In the genomic region with DNA sequence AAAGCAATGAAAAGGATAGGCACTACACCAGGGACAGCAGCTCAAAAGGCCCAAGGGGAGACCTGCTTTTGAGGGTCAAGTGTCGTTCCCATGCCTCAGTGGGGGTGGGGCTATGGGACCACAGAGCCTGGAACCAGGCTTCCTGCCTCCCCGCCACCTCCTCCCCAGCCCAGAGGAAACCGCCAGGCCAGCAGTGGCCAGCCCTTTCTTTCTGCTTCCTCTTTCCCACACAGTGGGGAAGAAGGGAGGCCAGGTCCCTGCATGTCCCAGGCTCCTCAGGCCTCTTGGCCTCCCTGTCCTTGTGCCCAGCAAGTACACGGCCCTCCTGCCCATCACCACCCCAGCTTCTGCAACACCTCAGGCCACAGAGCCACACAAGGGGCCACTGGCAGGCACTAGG, we compare ENCODE assay signal across 8 mouse cellular contexts. TPM values are rescaled to one million over a fixed set of nuclear protein-coding genes. Genes with fewer than 3 reads are reported as not detected.
A peak's percentile ranks its signal among the peaks of the same experiment; 100 is the strongest.
DNase-seq lines count a peak whose midpoint lies in the region; ATAC-seq and TF ChIP-seq lines count a peak whose summit lies in the region.

No protein-coding gene starts in this region.

- H3K27ac ChIP-seq in gastrocnemius, adult 2 months = peak overlapping the region; percentile 73
- peak overlapping the region; percentile 2; the same call in 1 of the 2 replicates for H3K27ac ChIP-seq in cortical plate, adult 2 months (ENCODE audit: insufficient read depth, low read length)
- H3K27ac ChIP-seq in kidney, embryonic 16.5 days (ENCODE audit: low read length) = peak overlapping the region; percentile 77
- no peak overlapping the region for H3K27ac ChIP-seq in forebrain, embryonic 16.5 days (ENCODE audit: low read length)

- H3K36me3 ChIP-seq in kidney, embryonic 16.5 days (ENCODE audit: insufficient read depth, low read length) = peaks cover 27% of the 10 kb centered on the region
- no peaks in the 10 kb centered on the region for H3K36me3 ChIP-seq in forebrain, embryonic 16.5 days (ENCODE audit: control insufficient read depth, insufficient read depth)

- 46% methylated on average over 4 of the region's 4 CpGs for WGBS in kidney, embryonic 16.5 days
- 69% methylated on average over 4 of the region's 4 CpGs for WGBS in forebrain, embryonic 16.5 days

- TF ChIP-seq POLR2A in cortical plate, adult 2 months (IDR thresholded peaks at IDR 0.05; ENCODE audit: extremely low read depth, insufficient read depth, low read length) = no peak

- H3K4me2 ChIP-seq in kidney, embryonic 16.5 days (replicated peaks; ENCODE audit: low read depth, low read length) = no peak overlapping the region
- no peak overlapping the region for H3K4me2 ChIP-seq in forebrain, embryonic 16.5 days (ENCODE audit: low read length)

- no peak for TF ChIP-seq CTCF in gastrocnemius, adult 2 months (IDR thresholded peaks at IDR 0.05)
- no peak for TF ChIP-seq CTCF in cortical plate, adult 2 months (IDR thresholded peaks at IDR 0.05; ENCODE audit: extremely low read depth, insufficient read depth, low read length)

- H3K27me3 ChIP-seq in kidney, embryonic 16.5 days (ENCODE audit: insufficient read depth, low read length) = no peaks in the 10 kb centered on the region
- no peaks in the 10 kb centered on the region for H3K27me3 ChIP-seq in forebrain, embryonic 16.5 days (replicated peaks; ENCODE audit: control insufficient read depth, insufficient read depth, low read length)

- H3K9ac ChIP-seq in kidney, embryonic 16.5 days (replicated peaks; ENCODE audit: low read length) = 0 out of 2 replicates have a peak overlapping the region, but pooled peaks have one; percentile 12
- no peak overlapping the region for H3K9ac ChIP-seq in forebrain, embryonic 16.5 days (replicated peaks; ENCODE audit: low read depth, low read length)

- no peaks in the 10 kb centered on the region for H3K9me3 ChIP-seq in kidney, embryonic 16.5 days (ENCODE audit: low read length)
- H3K9me3 ChIP-seq in forebrain, embryonic 16.5 days (ENCODE audit: control insufficient read depth, low read length) = no peaks in the 10 kb centered on the region

- peak overlapping the region; percentile 43 for H3K4me3 ChIP-seq in gastrocnemius, adult 2 months
- H3K4me3 ChIP-seq in cortical plate, adult 2 months (ENCODE audit: insufficient read depth, low read length) = no peak overlapping the region
- H3K4me3 ChIP-seq in kidney, embryonic 16.5 days (ENCODE audit: low read length) = no peak overlapping the region
- H3K4me3 ChIP-seq in forebrain, embryonic 16.5 days (replicated peaks; ENCODE audit: low read length) = no peak overlapping the region

- DNase-seq in gastrocnemius, adult 2 months = peak; percentile 62
- no peak for DNase-seq in gastrocnemius, adult 18-20 months (ENCODE audit: low spot score)
- DNase-seq in lung, postnatal 25 days (ENCODE audit: low spot score) = peak; percentile 54
- no peak for DNase-seq in right cerebral cortex, postnatal 4 days
- DNase-seq in frontal cortex, adult 2 months (ENCODE audit: extremely low spot score in 1 of 2, low spot score in 1 of 2) = no peak

- intact Hi-C loops in gastrocnemius, adult 2 months (cut with DNase I) = no loop called here

- peaks cover 2% of the 10 kb centered on the region for H3K4me1 ChIP-seq in cortical plate, adult 2 months (ENCODE audit: control insufficient read depth, insufficient read depth, low read length)
- H3K4me1 ChIP-seq in kidney, embryonic 16.5 days (ENCODE audit: insufficient read depth, low read length) = peaks cover 13% of the 10 kb centered on the region; the same call in 1 of the 2 replicates
- H3K4me1 ChIP-seq in forebrain, embryonic 16.5 days (replicated peaks; ENCODE audit: control insufficient read depth, insufficient read depth, low read length) = peaks cover 16% of the 10 kb centered on the region

- peak; percentile 33 for ATAC-seq in kidney, embryonic 16.5 days (ENCODE audit: low FRiP score, low TSS enrichment)
- ATAC-seq in forebrain, embryonic 16.5 days = no peak

RNA-seq across cellular contexts. Expression of gene Sh2b3, which starts 13.3 kb away (rescaled TPM):
- 10 to 100 TPM; 11.9 to 15.4 TPM for total RNA-seq in gastrocnemius, adult 2 months (2021)
- total RNA-seq in gastrocnemius, adult 18-20 months (2021) = 10 to 100 TPM; 11.4 to 13.0 TPM
- polyA plus RNA-seq in cortical plate, adult 2 months (2012; rRNA removed) = 19.4 and 19.6 TPM in 2 replicates
- 17.4 and 17.8 TPM in 2 replicates for polyA plus RNA-seq in kidney, embryonic 16.5 days (2015; fragmentation: Nextera tagmentation; extraction: Ambion mirVana)
- polyA plus RNA-seq in frontal cortex, adult 2 months (2012; rRNA removed) = 16.3 and 17.6 TPM in 2 replicates
- polyA plus RNA-seq in forebrain, embryonic 16.5 days (2015; fragmentation: Nextera tagmentation; extraction: Ambion mirVana) = 5.5 and 5.9 TPM in 2 replicates

RNA-seq across cellular contexts. Expression of gene Pheta1, which starts 24.7 kb away (rescaled TPM):
- 1 to 10 TPM; 4.7 to 6.4 TPM for total RNA-seq in gastrocnemius, adult 2 months (2021)
- 1 to 10 TPM; 4.4 to 5.7 TPM for total RNA-seq in gastrocnemius, adult 18-20 months (2021)
- 12.9 and 13.2 TPM in 2 replicates for polyA plus RNA-seq in cortical plate, adult 2 months (2012; rRNA removed)
- polyA plus RNA-seq in kidney, embryonic 16.5 days (2015; fragmentation: Nextera tagmentation; extraction: Ambion mirVana) = 28.9 and 33.2 TPM in 2 replicates
- polyA plus RNA-seq in frontal cortex, adult 2 months (2012; rRNA removed) = 15.1 and 16.0 TPM in 2 replicates
- polyA plus RNA-seq in forebrain, embryonic 16.5 days (2015; fragmentation: Nextera tagmentation; extraction: Ambion mirVana) = 55.7 TPM in 2 replicates

Comparison
In these comparisons a context has a peak if more than half of its experiments do, and no peak if none do; other contexts are left out.
1. DNase-seq: peak in gastrocnemius, adult 2 months (single experiment) and lung, postnatal 25 days (single experiment); none in gastrocnemius, adult 18-20 months (single experiment), right cerebral cortex, postnatal 4 days (single experiment) and frontal cortex, adult 2 months (0 of 2).